Mouse (Mus musculus): ENCODE measurements around the gene Magel2.

Magel2 gene

GRCm38 (mm10) chr7:62428337-62428736 lies 51.5 kb downstream of the Magel2 start:
- DNase-seq = no peak

Data from cerebellum, adult 9-11 months (tissue).